Mouse (Mus musculus): ENCODE results near the gene Rab28.

GRCm38 (mm10) chr5:41636793-41637192 is 71.2 kb downstream of the Rab28 start:
- TF ChIP-seq POLR2A (IDR thresholded peaks at IDR 0.05; ENCODE audit: low read depth, low read length) (no peak), CTCF (IDR thresholded peaks at IDR 0.05; ENCODE audit: extremely low read depth, insufficient read length, insufficient replicate concordance, low read depth, low read length) (no peak)

Data from small intestine, adult 2 months (tissue).